Mouse (Mus musculus) thymus, postnatal 25 days (tissue): Measurements from ENCODE around the gene Xpo5.

ENCODE experiments used
- DNase-seq: peaks from one replicate; pipeline ENCODE4 v3.0.0; 2022

Gene Xpo5

GRCm38 (mm10) chr17:46202421-46203071, at the start of gene Xpo5, which contains the start of gene Polh:
TSS of gene Xpo5 (plus strand) at chr17:46202782.
TSS of gene Polh (minus strand) at chr17:46202645.
- DNase-seq = peak; percentile 95

GRCm38 (mm10) chr17:46152847-46153782, 49.5 kb upstream of the Xpo5 start, which contains the start of gene Mad2l1bp:
TSS of gene Mad2l1bp (minus strand) at chr17:46153553.
- DNase-seq = peak; percentile 89

GRCm38 (mm10) chr17:46154336-46154735, 48.2 kb upstream of the Xpo5 start:
- no peak for DNase-seq

GRCm38 (mm10) chr17:46156680-46157079, 45.9 kb upstream of the Xpo5 start:
- no peak for DNase-seq

- DNase-seq = no peak
These were observed 45.5 kb upstream of the Xpo5 start for GRCm38 (mm10) chr17:46157131-46157530.

GRCm38 (mm10) chr17:46159236-46159635, 43.3 kb upstream of the Xpo5 start:
- DNase-seq = no peak

GRCm38 (mm10) chr17:46160090-46160662, 42.4 kb upstream of the Xpo5 start:
- DNase-seq = peak; percentile 94

GRCm38 (mm10) chr17:46160686-46161085, 41.9 kb upstream of the Xpo5 start, which contains the start of gene Gtpbp2:
TSS of gene Gtpbp2 (plus strand) at chr17:46161032.
- peak; percentile 95 for DNase-seq

GRCm38 (mm10) chr17:46161179-46161578, 41.4 kb upstream of the Xpo5 start:
- DNase-seq = no peak

- no peak for DNase-seq
These were observed 40.9 kb upstream of the Xpo5 start for GRCm38 (mm10) chr17:46161710-46162109.

- DNase-seq = no peak
These were observed 40.0 kb upstream of the Xpo5 start for GRCm38 (mm10) chr17:46162551-46162950.

- peak; percentile 79 for DNase-seq
These were observed 39.6 kb upstream of the Xpo5 start for GRCm38 (mm10) chr17:46162951-46163421.

GRCm38 (mm10) chr17:46164301-46164700, 38.3 kb upstream of the Xpo5 start:
- no peak for DNase-seq

- DNase-seq = no peak
These were observed 37.8 kb upstream of the Xpo5 start for GRCm38 (mm10) chr17:46164791-46165190.

- no peak for DNase-seq
These were observed 37.1 kb upstream of the Xpo5 start for GRCm38 (mm10) chr17:46165460-46165859.

- no peak for DNase-seq
These were observed 36.3 kb upstream of the Xpo5 start for GRCm38 (mm10) chr17:46166270-46166669.

- DNase-seq = no peak
These were observed 35.6 kb upstream of the Xpo5 start for GRCm38 (mm10) chr17:46167014-46167413.

- no peak for DNase-seq
These were observed 34.3 kb upstream of the Xpo5 start for GRCm38 (mm10) chr17:46168318-46168717.

GRCm38 (mm10) chr17:46168768-46169167, 33.8 kb upstream of the Xpo5 start:
- no peak for DNase-seq

GRCm38 (mm10) chr17:46170538-46170937, 32.0 kb upstream of the Xpo5 start:
- DNase-seq = peak; percentile 58

GRCm38 (mm10) chr17:46182273-46182672, 20.3 kb upstream of the Xpo5 start:
- peak; percentile 28 for DNase-seq

GRCm38 (mm10) chr17:46188829-46189228, 13.8 kb upstream of the Xpo5 start:
- no peak for DNase-seq

- DNase-seq = no peak
These were observed 1.4 kb upstream of the Xpo5 start for GRCm38 (mm10) chr17:46201151-46201550.
